Mouse (Mus musculus) CH12F3 (cell line): ENCODE measurements around the gene Cytip.

Experiments used
- in situ Hi-C: fragments of 300-500 bp; cut with MboI; formaldehyde crosslinking; loops from 2 replicates; pipeline ENCODE4 v1.14.3; 2020; ENCODE audit warnings: low sequenced_read_pairs

Gene Cytip

GRCm38 (mm10) chr2:58195346-58195745 lies at the start of gene Cytip:
TSS of gene Cytip (minus strand) at chr2:58195532.
- in situ Hi-C loops = no loop called here

GRCm38 (mm10) chr2:58240639-58241038 lies 45.3 kb upstream of the Cytip start:
- in situ Hi-C loops = no loop called here

DNA sequence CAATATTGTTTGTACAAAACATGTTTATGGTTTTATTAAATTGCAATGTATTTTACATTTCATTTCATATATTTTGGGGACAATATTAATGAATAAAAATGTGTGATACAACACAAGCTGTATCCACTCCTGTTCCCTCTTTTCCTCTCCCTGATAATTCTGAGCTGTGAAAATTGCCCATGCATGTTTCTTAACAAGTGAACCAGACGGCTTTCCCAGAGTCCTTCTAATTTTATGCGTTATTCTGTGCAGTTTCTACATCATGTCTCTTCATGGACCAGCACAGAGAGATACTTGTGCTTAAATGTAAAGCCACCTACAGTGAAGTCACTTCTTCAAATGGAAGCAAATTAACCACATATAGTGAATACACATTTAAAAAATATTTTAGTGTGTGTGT lies 42.2 kb upstream of the Cytip start:
- in situ Hi-C loops = no loop called here

DNA sequence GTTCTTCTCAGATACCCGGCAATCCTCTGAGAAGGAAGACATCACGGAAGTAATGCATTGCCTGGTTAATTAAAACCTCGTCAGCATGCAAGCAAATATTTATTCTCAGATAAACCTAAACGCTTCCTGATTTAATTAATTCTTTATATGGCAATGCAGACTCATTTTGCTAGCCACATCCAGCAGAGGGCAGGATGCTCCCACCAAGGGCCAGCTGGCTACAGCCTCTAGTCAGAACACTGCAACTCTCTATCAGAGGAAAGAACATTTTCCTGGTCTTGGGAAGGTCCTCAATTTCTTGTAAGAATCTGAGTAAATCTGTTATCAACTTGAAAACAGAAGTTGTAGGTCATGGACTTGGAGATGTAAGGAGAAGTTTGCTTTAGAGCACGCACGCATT lies 4.1 kb upstream of the Cytip start:
- in situ Hi-C loops = no loop called here

DNA sequence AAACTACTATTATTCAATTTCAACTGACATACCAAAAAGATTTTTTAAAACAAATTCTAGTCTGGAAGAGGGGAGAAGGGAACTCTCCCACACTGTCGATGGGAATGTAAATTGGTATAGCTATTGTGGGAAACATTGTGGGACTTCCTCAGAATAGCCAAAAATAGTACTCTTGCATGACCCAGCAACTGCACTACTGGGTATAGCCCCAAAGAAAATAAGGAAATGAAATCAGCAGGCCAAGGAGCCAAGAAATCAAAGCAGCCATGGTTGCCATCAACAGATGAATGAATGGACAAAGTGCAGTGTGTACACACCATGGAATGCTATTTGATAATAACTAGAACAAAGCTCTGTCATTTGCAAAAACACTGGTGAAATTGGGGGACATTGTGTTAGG lies 1.5 kb upstream of the Cytip start:
- in situ Hi-C loops = no loop called here

DNA sequence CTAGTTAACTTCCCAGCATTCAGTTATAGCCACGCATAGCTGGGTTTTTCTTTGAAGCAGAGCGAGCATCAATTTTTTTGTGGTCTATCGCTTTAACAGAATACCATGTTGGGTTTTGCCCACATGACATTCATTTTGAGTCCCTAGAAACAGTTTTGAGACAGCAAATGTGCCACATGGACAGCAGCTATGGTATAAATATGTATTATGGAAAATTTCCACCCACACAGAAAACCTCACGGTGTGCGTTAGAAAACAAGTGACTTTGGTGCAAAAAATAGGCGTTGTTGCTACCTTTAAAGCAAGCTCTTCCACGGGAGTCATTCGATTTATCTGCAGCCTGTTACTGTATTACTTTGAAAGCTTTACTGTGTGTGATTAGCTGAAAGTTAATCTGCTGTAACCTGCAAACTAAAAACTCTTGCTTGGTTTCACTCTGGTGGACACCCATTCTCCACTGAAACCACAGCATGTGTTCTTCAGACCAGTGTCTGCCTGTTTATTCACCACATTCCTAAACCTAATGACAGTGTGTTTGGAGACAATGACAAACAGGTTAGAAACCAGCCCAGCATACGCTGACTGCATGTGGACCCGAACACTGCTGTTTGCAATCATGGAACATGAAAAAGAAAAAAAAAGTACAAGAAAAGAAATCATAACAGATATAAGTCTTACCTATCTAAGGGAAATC lies 763 bp downstream of the Cytip start:
- in situ Hi-C loops = no loop called here

- in situ Hi-C loops = no loop called here
Observed at GRCm38 (mm10) chr2:58192160-58192559, 3.2 kb downstream of the Cytip start.

- in situ Hi-C loops = no loop called here
Observed at GRCm38 (mm10) chr2:58189501-58189900, 5.8 kb downstream of the Cytip start.

- in situ Hi-C loops = no loop called here
Observed at GRCm38 (mm10) chr2:58188903-58189302, 6.4 kb downstream of the Cytip start.

DNA sequence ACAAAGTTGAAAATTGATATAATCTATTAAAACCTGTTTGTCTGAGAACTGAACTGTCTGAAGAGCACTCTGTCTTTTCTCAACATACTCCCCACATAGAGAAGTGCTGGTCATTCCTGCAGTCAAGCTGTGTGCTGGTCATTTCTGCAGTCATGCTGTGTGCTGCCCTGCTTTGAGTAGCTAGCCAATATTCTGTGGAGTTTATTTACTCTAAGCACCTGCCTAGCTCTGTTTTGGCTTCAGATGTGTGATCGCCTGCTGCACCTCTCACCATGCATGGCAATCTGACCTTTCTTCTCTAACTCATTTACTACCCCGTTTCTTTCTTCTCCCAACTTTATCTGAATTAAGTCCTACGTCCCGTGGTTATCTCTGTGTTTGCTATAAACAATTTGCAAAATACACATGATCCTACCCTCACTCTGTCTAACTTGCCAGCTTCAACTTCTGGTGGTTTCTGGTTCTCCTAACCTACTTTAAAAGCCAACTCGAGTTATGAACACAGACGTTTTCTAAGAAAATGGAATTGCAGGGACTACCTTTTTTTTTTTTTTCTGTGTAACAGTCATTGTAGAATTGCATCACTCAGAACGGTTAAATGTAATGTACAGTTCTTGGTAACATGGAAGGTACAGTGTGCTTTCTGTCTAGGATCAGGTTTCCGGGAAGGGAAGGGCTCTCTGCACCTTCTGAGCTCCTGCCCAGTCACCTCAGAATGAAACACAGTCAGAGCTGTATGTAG lies 7.9 kb downstream of the Cytip start:
- in situ Hi-C loops = no loop called here

GRCm38 (mm10) chr2:58184197-58184596 lies 11.1 kb downstream of the Cytip start:
- in situ Hi-C loops = no loop called here

- in situ Hi-C loops = no loop called here
Observed at GRCm38 (mm10) chr2:58183658-58184057, 11.7 kb downstream of the Cytip start.

DNA sequence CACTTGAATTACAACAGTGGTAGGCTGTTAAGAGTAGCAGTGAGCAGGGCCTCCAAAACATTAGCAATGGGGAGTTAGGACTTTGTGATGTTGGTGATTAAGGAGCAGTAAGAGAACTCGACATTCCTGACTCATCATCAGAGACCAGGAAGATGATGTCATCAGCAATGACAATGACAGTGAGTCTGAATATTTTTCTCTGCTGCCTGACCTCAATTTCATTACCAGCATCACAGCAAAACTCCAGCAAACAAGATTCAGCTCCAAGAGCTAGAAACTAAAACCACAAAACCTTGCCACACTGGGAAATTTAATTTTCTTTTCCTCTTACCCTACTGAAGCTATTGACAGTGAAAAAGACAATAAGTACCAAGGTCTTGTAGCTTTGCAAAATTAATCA lies 14.6 kb downstream of the Cytip start:
- in situ Hi-C loops = no loop called here

DNA sequence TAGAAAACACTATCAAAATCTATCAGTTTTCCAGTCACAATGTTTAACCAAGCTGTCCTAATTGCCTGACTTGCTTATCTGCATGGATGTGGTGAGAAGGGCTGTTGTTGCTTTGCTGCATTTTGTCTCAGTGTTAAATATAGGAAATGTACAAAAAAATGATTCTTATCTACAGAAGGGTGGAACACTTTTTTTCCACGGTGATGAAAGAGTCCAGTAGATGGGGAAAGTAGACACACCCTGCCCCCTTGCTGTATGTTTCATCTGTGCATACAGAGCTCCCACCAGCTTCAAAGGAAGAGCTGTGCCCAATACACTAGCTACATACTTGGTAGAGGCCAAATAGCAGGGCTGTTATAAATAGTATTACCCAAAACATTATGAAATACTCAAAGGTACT lies 16.3 kb downstream of the Cytip start:
- in situ Hi-C loops = no loop called here

GRCm38 (mm10) chr2:58175392-58176291 lies 19.7 kb downstream of the Cytip start:
- in situ Hi-C loops = no loop called here

DNA sequence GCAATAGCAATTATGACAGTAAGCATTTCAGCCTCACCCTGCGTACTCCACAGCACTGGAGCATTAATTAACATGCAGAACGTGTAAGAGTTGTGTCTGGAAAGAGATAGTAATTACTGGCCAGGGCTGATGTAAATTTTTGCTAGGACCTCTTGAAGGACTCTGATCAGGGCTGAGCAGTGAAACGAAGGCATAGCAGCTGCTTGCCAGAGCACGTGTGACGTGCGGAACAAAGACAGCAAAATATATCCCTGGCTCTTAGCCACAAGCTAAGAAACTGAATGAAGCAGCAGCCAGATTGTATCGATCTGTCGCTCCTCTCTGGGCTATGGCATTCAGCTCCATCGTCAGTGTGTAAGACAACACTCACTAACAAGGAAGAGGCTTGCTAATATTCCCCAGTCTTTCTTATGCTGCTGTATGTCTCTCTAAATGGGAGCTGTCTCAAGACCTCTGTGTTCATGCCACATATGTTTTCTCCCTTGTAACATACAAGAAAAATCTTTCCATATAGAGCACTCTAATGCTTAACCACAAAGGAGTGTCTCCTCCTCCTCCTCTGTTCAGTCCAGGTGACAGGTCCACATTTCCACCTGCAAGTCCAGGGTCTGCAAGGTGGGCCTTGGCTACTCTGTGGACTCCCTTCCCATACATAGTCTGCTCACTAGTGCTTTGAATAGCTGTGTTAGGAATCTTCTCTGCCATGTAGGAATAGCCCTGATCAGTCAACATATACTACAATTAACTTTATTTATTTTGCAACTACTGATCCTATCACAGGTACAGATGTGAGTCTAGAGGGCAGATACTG lies 20.7 kb downstream of the Cytip start:
- in situ Hi-C loops = no loop called here

DNA sequence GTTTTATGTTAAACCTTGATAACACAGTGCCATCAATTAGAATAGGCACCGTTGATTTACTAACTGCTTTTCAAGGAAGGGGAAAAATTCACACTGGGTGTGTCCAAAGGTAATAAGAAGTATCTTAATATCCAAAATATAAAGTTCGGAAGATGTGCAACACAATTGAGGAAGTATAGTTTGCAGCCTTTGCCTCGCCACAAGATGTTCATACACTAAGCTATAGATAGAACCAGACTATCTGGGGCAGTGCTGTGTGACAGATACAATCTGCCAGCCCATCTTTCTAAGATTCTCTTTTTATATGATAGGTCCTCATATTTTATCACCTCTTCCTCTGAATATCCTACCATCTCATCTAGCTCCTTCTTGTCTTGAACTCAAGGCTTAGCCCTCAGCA lies 22.4 kb downstream of the Cytip start:
- in situ Hi-C loops = no loop called here

GRCm38 (mm10) chr2:58169173-58169572 lies 26.2 kb downstream of the Cytip start:
- in situ Hi-C loops = no loop called here

GRCm38 (mm10) chr2:58167654-58168053 lies 27.7 kb downstream of the Cytip start:
- in situ Hi-C loops = no loop called here

GRCm38 (mm10) chr2:58166764-58167163 lies 28.6 kb downstream of the Cytip start:
- in situ Hi-C loops = no loop called here
